In genomic region chr2:143929607-143930311, GRCm38 (mm10) we compare ENCODE assay signal across 25 mouse cellular contexts. TPM values are rescaled to one million over a fixed set of nuclear protein-coding genes. Genes with fewer than 3 reads are reported as not detected.
DNase-seq lines count a peak whose midpoint lies in the region; ATAC-seq lines count a peak whose summit lies in the region.
"Had no signal": no experiment of that assay in that cellular context is flagged by ENCODE, and none has a peak within 500 bp of the region (broad histone marks: within the 10 kb centered on the region; RNA-seq: fewer than 3 reads in every experiment).

No protein-coding gene starts in this region.

- no peak for DNase-seq in hindbrain, embryonic 11.5 days (ENCODE audit: low spot score)
- no peak for DNase-seq in hindbrain, embryonic 10.5 days (ENCODE audit: low spot score)
- DNase-seq in embryonic facial prominence, embryonic 14.5 days (ENCODE audit: low spot score): peak; percentile 36
- no peak for DNase-seq in left cerebral cortex, adult 11 months (ENCODE audit: low spot score)
- no peak for DNase-seq in left cerebral cortex, adult 9 months (ENCODE audit: low spot score in 2 of 2)
- DNase-seq: adrenal gland, postnatal 10 days; cerebellum, adult 8-10 months; cerebellum, postnatal 36 days; embryo, embryonic 11 days; gastrocnemius, postnatal 25 days; heart, adult 2 months; heart, postnatal 4 days; kidney, postnatal 25 days; layer of hippocampus, postnatal 36 days; lung, postnatal 4 days had no signal

- no peaks in the 10 kb centered on the region for H3K9me3 ChIP-seq in hindbrain, embryonic 11.5 days (ENCODE audit: control insufficient read depth, low read length)
- no peaks in the 10 kb centered on the region for H3K9me3 ChIP-seq in hindbrain, embryonic 10.5 days
- no peaks in the 10 kb centered on the region for H3K9me3 ChIP-seq in midbrain, embryonic 13.5 days
- H3K9me3 ChIP-seq in midbrain, embryonic 16.5 days (replicated peaks; ENCODE audit: control insufficient read depth, low read length, poor library complexity, severe bottlenecking): no peaks in the 10 kb centered on the region
- no peaks in the 10 kb centered on the region for H3K9me3 ChIP-seq in embryonic facial prominence, embryonic 14.5 days (ENCODE audit: control insufficient read depth, low read length)
- H3K9me3 ChIP-seq: embryonic facial prominence, embryonic 15.5 days; heart, embryonic 15.5 days; limb, embryonic 15.5 days; neural tube, embryonic 12.5 days had no signal

- H3K4me2 ChIP-seq in hindbrain, embryonic 11.5 days (replicated peaks; ENCODE audit: low read depth, low read length): no peak overlapping the region
- no peak overlapping the region for H3K4me2 ChIP-seq in midbrain, embryonic 13.5 days (replicated peaks)
- H3K4me2 ChIP-seq in midbrain, embryonic 16.5 days (ENCODE audit: low read length): no peak overlapping the region
- no peak overlapping the region for H3K4me2 ChIP-seq in embryonic facial prominence, embryonic 14.5 days (ENCODE audit: low read depth, low read length)
- H3K4me2 ChIP-seq: embryonic facial prominence, embryonic 15.5 days; heart, embryonic 15.5 days; limb, embryonic 15.5 days; midbrain, embryonic 11.5 days; neural tube, embryonic 12.5 days had no signal

- no peaks in the 10 kb centered on the region for H3K4me1 ChIP-seq in hindbrain, embryonic 11.5 days (replicated peaks; ENCODE audit: control insufficient read depth, insufficient read depth, low read length)
- peaks cover 20% of the 10 kb centered on the region for H3K4me1 ChIP-seq in hindbrain, embryonic 10.5 days (replicated peaks)
- peaks cover 17% of the 10 kb centered on the region; the same call in 1 of the 2 replicates for H3K4me1 ChIP-seq in midbrain, embryonic 13.5 days (replicated peaks)
- H3K4me1 ChIP-seq in midbrain, embryonic 16.5 days (ENCODE audit: control insufficient read depth, insufficient read depth, low read length): 0 out of 2 replicates have a peak, but pooled peaks cover 3% of the 10 kb centered on the region
- peaks cover 4% of the 10 kb centered on the region; the same call in 1 of the 2 replicates for H3K4me1 ChIP-seq in embryonic facial prominence, embryonic 14.5 days (ENCODE audit: control insufficient read depth, insufficient read depth, low read length)

- no peak overlapping the region for H3K27ac ChIP-seq in hindbrain, embryonic 11.5 days (ENCODE audit: low read depth, low read length)
- H3K27ac ChIP-seq in hindbrain, embryonic 10.5 days: no peak overlapping the region
- no peak overlapping the region for H3K27ac ChIP-seq in midbrain, embryonic 13.5 days
- no peak overlapping the region for H3K27ac ChIP-seq in midbrain, embryonic 16.5 days (ENCODE audit: low read length)
- H3K27ac ChIP-seq in embryonic facial prominence, embryonic 14.5 days (replicated peaks; ENCODE audit: low read depth, low read length): no peak overlapping the region
- H3K27ac ChIP-seq: embryonic facial prominence, embryonic 15.5 days; heart, adult 2 months; heart, embryonic 15.5 days; layer of hippocampus, adult 2 months; limb, embryonic 15.5 days; neural tube, embryonic 12.5 days had no signal

- H3K27me3 ChIP-seq in hindbrain, embryonic 11.5 days (ENCODE audit: control insufficient read depth, insufficient read depth, low read length): no peaks in the 10 kb centered on the region
- no peaks in the 10 kb centered on the region for H3K27me3 ChIP-seq in hindbrain, embryonic 10.5 days (ENCODE audit: insufficient read depth, poor library complexity, severe bottlenecking)
- no peaks in the 10 kb centered on the region for H3K27me3 ChIP-seq in midbrain, embryonic 13.5 days
- H3K27me3 ChIP-seq in midbrain, embryonic 16.5 days (ENCODE audit: control insufficient read depth, insufficient read depth, low read depth, low read length): no peaks in the 10 kb centered on the region
- H3K27me3 ChIP-seq in embryonic facial prominence, embryonic 14.5 days (replicated peaks; ENCODE audit: control insufficient read depth, insufficient read depth, low read length): no peaks in the 10 kb centered on the region
- H3K27me3 ChIP-seq: embryonic facial prominence, embryonic 15.5 days; heart, embryonic 15.5 days; limb, embryonic 15.5 days; neural tube, embryonic 12.5 days had no signal

- 62% methylated on average over 3 of the region's 3 CpGs for WGBS in hindbrain, embryonic 11.5 days
- 66% methylated on average over 3 of the region's 3 CpGs for WGBS in hindbrain, embryonic 10.5 days
- 67% methylated on average over 3 of the region's 3 CpGs for WGBS in midbrain, embryonic 13.5 days
- 61% methylated on average over 3 of the region's 3 CpGs for WGBS in midbrain, embryonic 16.5 days
- WGBS in embryonic facial prominence, embryonic 14.5 days: 61% methylated on average over 3 of the region's 3 CpGs

- no peak overlapping the region for H3K9ac ChIP-seq in hindbrain, embryonic 11.5 days (ENCODE audit: low read depth, low read length)
- H3K9ac ChIP-seq in midbrain, embryonic 13.5 days (replicated peaks): no peak overlapping the region
- no peak overlapping the region for H3K9ac ChIP-seq in midbrain, embryonic 16.5 days (ENCODE audit: low read depth, low read length)
- H3K9ac ChIP-seq in embryonic facial prominence, embryonic 14.5 days (ENCODE audit: low read depth, low read length): no peak overlapping the region
- H3K9ac ChIP-seq: embryonic facial prominence, embryonic 15.5 days; heart, embryonic 15.5 days; limb, embryonic 15.5 days; neural tube, embryonic 12.5 days had no signal

- no peaks in the 10 kb centered on the region for H3K36me3 ChIP-seq in hindbrain, embryonic 11.5 days (ENCODE audit: control insufficient read depth, insufficient read depth, low read length)
- peaks cover 9% of the 10 kb centered on the region; the same call in 1 of the 2 replicates for H3K36me3 ChIP-seq in hindbrain, embryonic 10.5 days
- no peaks in the 10 kb centered on the region for H3K36me3 ChIP-seq in midbrain, embryonic 13.5 days
- no peaks in the 10 kb centered on the region for H3K36me3 ChIP-seq in midbrain, embryonic 16.5 days (ENCODE audit: control insufficient read depth, insufficient read depth, low read length)
- no peaks in the 10 kb centered on the region for H3K36me3 ChIP-seq in embryonic facial prominence, embryonic 14.5 days (ENCODE audit: control insufficient read depth, insufficient read depth, low read length)
- H3K36me3 ChIP-seq: embryonic facial prominence, embryonic 15.5 days; heart, embryonic 15.5 days; limb, embryonic 15.5 days; neural tube, embryonic 12.5 days had no signal

- peak; percentile 38; the same call in 1 of the 2 replicates for ATAC-seq in hindbrain, embryonic 11.5 days (ENCODE audit: low FRiP score)
- ATAC-seq in midbrain, embryonic 13.5 days: 0 out of 2 replicates have a peak, but pooled peaks have one; percentile 17
- no peak for ATAC-seq in midbrain, embryonic 16.5 days
- no peak for ATAC-seq in embryonic facial prominence, embryonic 14.5 days (ENCODE audit: low read depth)
- ATAC-seq: forebrain, embryonic 16.5 days; inflammation-experienced regulatory T-cells, adult 6 months had no signal

- no peak overlapping the region for H3K4me3 ChIP-seq in hindbrain, embryonic 11.5 days (ENCODE audit: low read depth, low read length)
- H3K4me3 ChIP-seq in hindbrain, embryonic 10.5 days: no peak overlapping the region
- H3K4me3 ChIP-seq in midbrain, embryonic 13.5 days (replicated peaks): no peak overlapping the region
- no peak overlapping the region for H3K4me3 ChIP-seq in midbrain, embryonic 16.5 days (ENCODE audit: low read depth, low read length)
- no peak overlapping the region for H3K4me3 ChIP-seq in embryonic facial prominence, embryonic 14.5 days (ENCODE audit: low read depth, low read length)
- H3K4me3 ChIP-seq: embryonic facial prominence, embryonic 15.5 days; heart, adult 2 months; heart, embryonic 15.5 days; layer of hippocampus, adult 2 months; limb, embryonic 15.5 days; neural tube, embryonic 12.5 days had no signal

RNA-seq across cellular contexts. Expression of gene Dstn, which starts 14.6 kb away (rescaled TPM):
- polyA plus RNA-seq in hindbrain, embryonic 11.5 days (2014; fragmentation: Nextera tagmentation; extraction: Ambion mirVana): 440 and 458 TPM in 2 replicates
- 327 and 368 TPM in 2 replicates for polyA plus RNA-seq in hindbrain, embryonic 10.5 days (2016; fragmentation: Nextera tagmentation; extraction: Ambion mirVana)
- polyA plus RNA-seq in midbrain, embryonic 13.5 days (2015; fragmentation: Nextera tagmentation; extraction: Ambion mirVana): 396 and 425 TPM in 2 replicates
- 429 and 431 TPM in 2 replicates for polyA plus RNA-seq in midbrain, embryonic 16.5 days (2015; fragmentation: Nextera tagmentation; extraction: Ambion mirVana)
- polyA plus RNA-seq in embryonic facial prominence, embryonic 14.5 days (2014; fragmentation: Nextera tagmentation; extraction: Ambion mirVana): 389 and 391 TPM in 2 replicates

Comparison
In these comparisons a context has a peak if more than half of its experiments do, and no peak if none do; other contexts are left out.
1. ATAC-seq: peak in hindbrain, embryonic 11.5 days (single experiment) and midbrain, embryonic 13.5 days (single experiment); none in midbrain, embryonic 16.5 days (single experiment) and embryonic facial prominence, embryonic 14.5 days (single experiment).